Mouse (Mus musculus) testis, postnatal 10 days (tissue): Measurements from ENCODE around the gene Ccne1.

Experiments used
- DNase-seq: peaks from one replicate; pipeline ENCODE4 v3.0.0; 2021; ENCODE audit warnings: low spot score

The Ccne1 gene

GRCm38 (mm10) chr7:38094353-38094752, 13.0 kb downstream of the Ccne1 start:
- DNase-seq = no peak

- no peak for DNase-seq
Measured at GRCm38 (mm10) chr7:38093101-38093500, 14.2 kb downstream of the Ccne1 start.

GRCm38 (mm10) chr7:38089930-38090675, 17.2 kb downstream of the Ccne1 start:
- no peak for DNase-seq

GRCm38 (mm10) chr7:38088456-38088855, 18.9 kb downstream of the Ccne1 start:
- DNase-seq = no peak

- DNase-seq = no peak
Measured at GRCm38 (mm10) chr7:38087856-38088255, 19.5 kb downstream of the Ccne1 start.

GRCm38 (mm10) chr7:38086401-38086800, 20.9 kb downstream of the Ccne1 start:
- no peak for DNase-seq

- DNase-seq = peak; percentile 80
Measured at GRCm38 (mm10) chr7:38085573-38086211, 21.6 kb downstream of the Ccne1 start.

GRCm38 (mm10) chr7:38084778-38085572, 22.4 kb downstream of the Ccne1 start:
- DNase-seq = peak; percentile 100

- DNase-seq = no peak
Measured at GRCm38 (mm10) chr7:38082971-38083370, 24.4 kb downstream of the Ccne1 start.

- DNase-seq = no peak
Measured at GRCm38 (mm10) chr7:38077189-38077588, 30.1 kb downstream of the Ccne1 start.

GRCm38 (mm10) chr7:38075487-38075886, 31.8 kb downstream of the Ccne1 start:
- no peak for DNase-seq

GRCm38 (mm10) chr7:38074920-38075319, 32.4 kb downstream of the Ccne1 start:
- no peak for DNase-seq

- DNase-seq = no peak
Measured at GRCm38 (mm10) chr7:38074514-38074913, 32.8 kb downstream of the Ccne1 start.

- DNase-seq = peak; percentile 57
Measured at GRCm38 (mm10) chr7:38073782-38074181, 33.6 kb downstream of the Ccne1 start.

GRCm38 (mm10) chr7:38071065-38071464, 36.3 kb downstream of the Ccne1 start:
- no peak for DNase-seq

- DNase-seq = no peak
Measured at GRCm38 (mm10) chr7:38070663-38071062, 36.7 kb downstream of the Ccne1 start.

- no peak for DNase-seq
Measured at GRCm38 (mm10) chr7:38064431-38064830, 42.9 kb downstream of the Ccne1 start.

- DNase-seq = peak; percentile 94
Measured at GRCm38 (mm10) chr7:38061060-38061970, 46.0 kb downstream of the Ccne1 start.

- DNase-seq = no peak
Measured at GRCm38 (mm10) chr7:38059636-38060330, 47.6 kb downstream of the Ccne1 start.

- DNase-seq = no peak
Measured at GRCm38 (mm10) chr7:38059096-38059495, 48.2 kb downstream of the Ccne1 start.

- DNase-seq = no peak
Measured at GRCm38 (mm10) chr7:38055996-38056395, 51.3 kb downstream of the Ccne1 start.
